Mouse (Mus musculus): Measurements from ENCODE around the gene Gpnmb. TPM values are rescaled to one million over a fixed set of nuclear protein-coding genes. Genes with fewer than 3 reads are reported as not detected.
A peak's percentile ranks its signal among the peaks of the same experiment; 100 is the strongest.

Gene Gpnmb
- polyA plus RNA-seq, 1 experiment = 0.07 TPM

- Histone ChIP-seq H3K9me3 (ENCODE audit: control insufficient read depth, low read length) (no peaks in the 10 kb centered on the region), H3K36me3 (ENCODE audit: control insufficient read depth) (peaks cover 10% of the 10 kb centered on the region), H3K4me3 (replicated peaks) (peak within 1 kb of the TSS; percentile 70), H3K27me3 (ENCODE audit: control insufficient read depth) (peaks cover 2% of the 10 kb centered on the region; the same call in 1 of the 2 replicates), H3K4me1 (ENCODE audit: control insufficient read depth) (peaks cover 29% of the 10 kb centered on the region)
- TF ChIP-seq TAL1 (IDR thresholded peaks at IDR 0.05; ENCODE audit: low read length) = no peak
- no peak for TF ChIP-seq GATA1 (IDR thresholded peaks at IDR 0.05; ENCODE audit: low read length)
Observed at GRCm38 (mm10) chr6:49073304-49074116, 37.2 kb downstream of the Gpnmb start, which contains the start of gene Malsu1. Malsu1 (plus strand) TSS chr6:49073795.

- TF ChIP-seq TAL1 (IDR thresholded peaks at IDR 0.05; ENCODE audit: low read length) = no peak
- TF ChIP-seq GATA1 (IDR thresholded peaks at IDR 0.05; ENCODE audit: low read length) = no peak
- Histone ChIP-seq H3K4me1 (ENCODE audit: control insufficient read depth) (peaks cover 31% of the 10 kb centered on the region), H3K27me3 (ENCODE audit: control insufficient read depth) (peaks cover 2% of the 10 kb centered on the region; the same call in 1 of the 2 replicates), H3K4me3 (replicated peaks) (peak overlapping the region; percentile 70), H3K9me3 (ENCODE audit: control insufficient read depth, low read length) (no peaks in the 10 kb centered on the region), H3K36me3 (ENCODE audit: control insufficient read depth) (peaks cover 12% of the 10 kb centered on the region)
Observed at GRCm38 (mm10) chr6:49074117-49074490, 37.8 kb downstream of the Gpnmb start.

GRCm38 (mm10) chr6:49077894-49078293, 41.5 kb downstream of the Gpnmb start:
- TF ChIP-seq GATA1 (IDR thresholded peaks at IDR 0.05; ENCODE audit: low read length) (no peak), TAL1 (IDR thresholded peaks at IDR 0.05; ENCODE audit: low read length) (no peak)
- H3K36me3 ChIP-seq (ENCODE audit: control insufficient read depth) = peaks cover 26% of the 10 kb centered on the region
- no peak overlapping the region for H3K4me3 ChIP-seq (replicated peaks)
- no peaks in the 10 kb centered on the region for H3K27me3 ChIP-seq (ENCODE audit: control insufficient read depth)
- peaks cover 30% of the 10 kb centered on the region for H3K4me1 ChIP-seq (ENCODE audit: control insufficient read depth)
- no peaks in the 10 kb centered on the region for H3K9me3 ChIP-seq (ENCODE audit: control insufficient read depth, low read length)

- Histone ChIP-seq H3K9me3 (ENCODE audit: control insufficient read depth, low read length) (no peaks in the 10 kb centered on the region), H3K36me3 (ENCODE audit: control insufficient read depth) (peaks cover 40% of the 10 kb centered on the region), H3K4me1 (ENCODE audit: control insufficient read depth) (peaks cover 21% of the 10 kb centered on the region), H3K27me3 (ENCODE audit: control insufficient read depth) (no peaks in the 10 kb centered on the region), H3K4me3 (replicated peaks) (no peak overlapping the region)
- TF ChIP-seq GATA1 (IDR thresholded peaks at IDR 0.05; ENCODE audit: low read length) (no peak), TAL1 (IDR thresholded peaks at IDR 0.05; ENCODE audit: low read length) (no peak)
Observed at GRCm38 (mm10) chr6:49079313-49079712, 43.0 kb downstream of the Gpnmb start.

- Histone ChIP-seq H3K4me1 (ENCODE audit: control insufficient read depth) (peaks cover 4% of the 10 kb centered on the region), H3K27me3 (ENCODE audit: control insufficient read depth) (no peaks in the 10 kb centered on the region), H3K9me3 (ENCODE audit: control insufficient read depth, low read length) (no peaks in the 10 kb centered on the region), H3K36me3 (ENCODE audit: control insufficient read depth) (peaks cover 68% of the 10 kb centered on the region), H3K4me3 (replicated peaks) (no peak overlapping the region)
- TF ChIP-seq GATA1 (IDR thresholded peaks at IDR 0.05; ENCODE audit: low read length) = no peak
Observed at GRCm38 (mm10) chr6:49083008-49083407, 46.7 kb downstream of the Gpnmb start.

- Histone ChIP-seq H3K4me3 (replicated peaks) (no peak overlapping the region), H3K36me3 (ENCODE audit: control insufficient read depth) (peaks cover 57% of the 10 kb centered on the region), H3K4me1 (ENCODE audit: control insufficient read depth) (no peaks in the 10 kb centered on the region), H3K9me3 (ENCODE audit: control insufficient read depth, low read length) (no peaks in the 10 kb centered on the region), H3K27me3 (ENCODE audit: control insufficient read depth) (no peaks in the 10 kb centered on the region)
- TF ChIP-seq TAL1 (IDR thresholded peaks at IDR 0.05; ENCODE audit: low read length) (no peak), GATA1 (IDR thresholded peaks at IDR 0.05; ENCODE audit: low read length) (no peak)
Observed at GRCm38 (mm10) chr6:49094968-49095367, 58.6 kb downstream of the Gpnmb start.

GRCm38 (mm10) chr6:49096421-49096820, 60.1 kb downstream of the Gpnmb start:
- H3K36me3 ChIP-seq (ENCODE audit: control insufficient read depth) = peaks cover 42% of the 10 kb centered on the region
- H3K4me3 ChIP-seq (replicated peaks) = no peak overlapping the region
- TF ChIP-seq GATA1 (IDR thresholded peaks at IDR 0.05; ENCODE audit: low read length) (no peak), TAL1 (IDR thresholded peaks at IDR 0.05; ENCODE audit: low read length) (no peak)

GRCm38 (mm10) chr6:49096933-49097461, 60.7 kb downstream of the Gpnmb start:
- Histone ChIP-seq H3K9me3 (ENCODE audit: control insufficient read depth, low read length) (no peaks in the 10 kb centered on the region), H3K36me3 (ENCODE audit: control insufficient read depth) (peaks cover 39% of the 10 kb centered on the region), H3K27me3 (ENCODE audit: control insufficient read depth) (no peaks in the 10 kb centered on the region), H3K4me1 (ENCODE audit: control insufficient read depth) (no peaks in the 10 kb centered on the region), H3K4me3 (replicated peaks) (no peak overlapping the region)
- no peak for TF ChIP-seq TAL1 (IDR thresholded peaks at IDR 0.05; ENCODE audit: low read length)
- TF ChIP-seq GATA1 (IDR thresholded peaks at IDR 0.05; ENCODE audit: low read length) = no peak

More at GRCm38 (mm10) chr6:49096421-49096820, 60.1 kb downstream of the Gpnmb start:
- Histone ChIP-seq H3K4me1 (ENCODE audit: control insufficient read depth) (no peaks in the 10 kb centered on the region), H3K9me3 (ENCODE audit: control insufficient read depth, low read length) (no peaks in the 10 kb centered on the region), H3K27me3 (ENCODE audit: control insufficient read depth) (no peaks in the 10 kb centered on the region)

GRCm38 (mm10) chr6:49097596-49098110, 61.3 kb downstream of the Gpnmb start:
- Histone ChIP-seq H3K9me3 (ENCODE audit: control insufficient read depth, low read length) (no peaks in the 10 kb centered on the region), H3K4me3 (replicated peaks) (no peak overlapping the region), H3K4me1 (ENCODE audit: control insufficient read depth) (no peaks in the 10 kb centered on the region), H3K27me3 (ENCODE audit: control insufficient read depth) (no peaks in the 10 kb centered on the region), H3K36me3 (ENCODE audit: control insufficient read depth) (peaks cover 43% of the 10 kb centered on the region)
- TF ChIP-seq GATA1 (IDR thresholded peaks at IDR 0.05; ENCODE audit: low read length) (no peak), TAL1 (IDR thresholded peaks at IDR 0.05; ENCODE audit: low read length) (no peak)
